Mouse (Mus musculus) lung, adult 2 months (tissue): ENCODE data around the gene Icmt.

Experiments
- CTCF ChIP-seq: fragments of 200-500 bp; IDR thresholded peaks from 2 replicates; pipeline ENCODE4 v1.5.1; 2011; ENCODE audit warnings: mild to moderate bottlenecking, low read length, control low read depth; ENCODE audit not compliant: insufficient read depth
- POLR2A ChIP-seq: fragments of 200-500 bp; IDR thresholded peaks from 2 replicates; pipeline ENCODE4 v1.6.1; 2011; ENCODE audit warnings: low read depth, mild to moderate bottlenecking, control low read depth, low read length, borderline replicate concordance; ENCODE audit errors: extremely low read depth

- no peak for TF ChIP-seq CTCF
- TF ChIP-seq POLR2A = no peak
These were observed 36.6 kb upstream of the Icmt start for GRCm38 (mm10) chr4:152260451-152260850.
